Mouse (Mus musculus) MEL (cell line): ENCODE results near the gene Nfatc2ip.

Experiments
- CHD1 ChIP-seq: IDR thresholded peaks from 2 replicates; pipeline ENCODE4 v1.6.1; 2012; ENCODE audit warnings: low read depth, mild to moderate bottlenecking, inconsistent platforms, low read length, improper control_type of control experiment
- CTCF ChIP-seq, 3 experiments: IDR thresholded peaks in 2 of 3; conservative IDR thresholded peaks in 1 of 3; 2 replicates each; pipeline ENCODE4 v1.5.1; 2011 to 2012; ENCODE audit warnings: low read length in 3 of 3, low read depth in 2 of 3, mild to moderate bottlenecking in 2 of 3, improper control_type of control experiment in 1 of 3, inconsistent platforms in 1 of 3, mixed read lengths in 1 of 3, moderate library complexity in 1 of 3; ENCODE audit not compliant: control insufficient read depth in 1 of 3, insufficient read depth in 1 of 3, poor library complexity in 1 of 3, severe bottlenecking in 1 of 3
- EP300 ChIP-seq, 2 experiments: IDR thresholded peaks; 2 replicates each; pipeline ENCODE4 v1.6.1; 2011; ENCODE audit warnings: improper control_type of control experiment in 2 of 2, low read length in 2 of 2, low read depth in 1 of 2, mild to moderate bottlenecking in 1 of 2
- GATA1 ChIP-seq: IDR thresholded peaks from 2 replicates; pipeline ENCODE4 v1.6.1; 2011; ENCODE audit warnings: low read depth, low read length, improper control_type of control experiment
- MAX ChIP-seq: IDR thresholded peaks from 2 replicates; pipeline ENCODE4 v1.6.1; 2011; ENCODE audit warnings: low read length, improper control_type of control experiment
- MEF2A ChIP-seq: IDR thresholded peaks from 2 replicates; pipeline ENCODE4 v1.6.1; 2014; ENCODE audit warnings: low read depth, mild to moderate bottlenecking, inconsistent platforms, low read length, improper control_type of control experiment; ENCODE audit not compliant: poor library complexity, insufficient replicate concordance, severe bottlenecking; ENCODE audit errors: extremely low read depth
- NELFE ChIP-seq: IDR thresholded peaks from 2 replicates; pipeline ENCODE4 v1.6.1; 2011; ENCODE audit warnings: low read depth, low read length, improper control_type of control experiment
- POLR2A ChIP-seq, 2 experiments: IDR thresholded peaks; 2 replicates each; pipeline ENCODE4 v1.6.1; 2011 to 2012; ENCODE audit warnings: low read length in 2 of 2, mild to moderate bottlenecking in 2 of 2, control low read depth in 1 of 2, improper control_type of control experiment in 1 of 2, low read depth in 1 of 2, moderate library complexity in 1 of 2; ENCODE audit not compliant: control insufficient read depth in 1 of 2, insufficient read depth in 1 of 2, poor library complexity in 1 of 2
- ZMIZ1 ChIP-seq: IDR thresholded peaks from 2 replicates; pipeline ENCODE4 v1.6.1; 2012; ENCODE audit warnings: low read depth, mild to moderate bottlenecking, inconsistent platforms, low read length, improper control_type of control experiment, moderate library complexity

GRCm38 (mm10) chr7:126434726-126435125, 38.2 kb upstream of the Nfatc2ip start:
- TF ChIP-seq POLR2A (IDR thresholded peaks at IDR 0.05; ENCODE audit: control insufficient read depth in 1 of 2, insufficient read depth in 1 of 2, low read depth in 1 of 2, low read length in 2 of 2, poor library complexity in 1 of 2) (no peak), EP300 (IDR thresholded peaks at IDR 0.05; ENCODE audit: low read depth in 1 of 2, low read length in 2 of 2) (no peak), MEF2A (no peak), CTCF (IDR thresholded peaks at IDR 0.05 in 2 of 3, conservative IDR thresholded peaks at IDR 0.05 in 1 of 3; ENCODE audit: control insufficient read depth in 1 of 3, insufficient read depth in 1 of 3, low read depth in 2 of 3, low read length in 3 of 3, poor library complexity in 1 of 3, severe bottlenecking in 1 of 3) (no peak), ZMIZ1 (no peak), CHD1 (no peak), MAX (no peak), NELFE (no peak), GATA1 (no peak)
